Mouse (Mus musculus): ENCODE measurements around the gene Prickle4. TPM values are rescaled to one million over a fixed set of nuclear protein-coding genes. Genes with fewer than 3 reads are reported as not detected.

The Prickle4 gene
- total RNA-seq, 2 experiments from 2014 or later: 1.8 to 2.2 TPM

DNA sequence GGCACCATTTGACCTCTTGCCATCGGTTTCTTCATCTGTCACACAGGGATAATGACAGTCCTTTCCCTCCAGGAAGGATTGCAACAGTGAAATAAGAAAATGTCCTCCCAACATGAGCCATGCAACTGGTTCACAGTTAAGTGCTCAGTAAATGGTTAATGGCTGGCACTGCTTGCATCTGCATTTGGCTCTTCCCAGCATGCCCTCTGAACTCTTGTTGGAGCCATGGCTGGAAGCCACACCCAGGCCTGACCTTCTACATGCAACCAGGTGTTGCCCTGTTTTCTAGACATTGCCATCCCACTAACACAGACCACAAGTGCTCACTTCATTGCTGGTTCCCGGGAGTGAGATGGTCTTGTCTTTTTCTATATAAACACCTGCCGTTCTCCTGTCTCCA is 13.4 kb upstream of the Prickle4 start:
- no peak for DNase-seq
- intact Hi-C loops (cut with DNase I): no loop called here

DNA sequence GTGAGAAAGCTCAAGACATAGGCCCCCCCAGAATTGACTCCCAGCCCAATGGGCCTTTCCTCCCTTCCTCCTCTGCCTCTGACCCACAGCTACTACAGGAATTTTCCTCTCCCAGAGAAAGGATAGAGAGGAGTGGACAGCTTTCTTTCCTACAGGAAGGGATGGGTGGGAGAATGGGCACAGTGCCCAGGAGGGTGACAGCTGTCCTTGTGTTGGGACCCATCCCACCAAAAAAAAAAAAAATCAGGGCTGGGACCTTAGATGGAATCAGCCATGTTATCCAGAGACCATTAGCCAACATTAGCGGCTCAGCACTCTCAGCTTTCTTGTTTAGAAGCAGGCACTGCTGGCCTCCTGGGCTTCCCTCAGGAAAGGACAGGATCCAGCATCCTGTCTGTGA is 11.7 kb upstream of the Prickle4 start:
- intact Hi-C loops (cut with DNase I): no loop called here

DNA sequence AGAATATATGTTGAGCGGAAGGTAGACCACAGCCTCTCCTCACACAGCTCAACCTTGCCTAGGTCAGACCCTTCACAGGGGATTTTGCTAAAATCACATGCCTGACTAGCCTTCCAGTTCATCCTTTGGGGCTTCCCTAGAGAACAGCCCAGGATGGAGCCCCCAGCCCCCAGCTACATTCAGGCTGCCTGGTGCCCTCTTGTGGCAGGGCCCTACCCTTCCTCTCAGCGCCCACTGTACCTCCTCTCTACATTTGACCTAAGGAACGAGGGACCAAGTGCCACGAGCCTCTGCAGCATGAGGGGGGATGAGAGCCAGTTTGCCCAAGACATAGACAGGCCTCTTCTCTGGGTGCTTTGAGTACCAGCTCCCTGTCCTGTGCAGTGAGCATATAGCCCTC is 10.2 kb upstream of the Prickle4 start:
- intact Hi-C loops (cut with DNase I): no loop called here
- DNase-seq: no peak

More for the DNA sequence above, 11.7 kb upstream of the Prickle4 start:
- DNase-seq: no peak

DNA sequence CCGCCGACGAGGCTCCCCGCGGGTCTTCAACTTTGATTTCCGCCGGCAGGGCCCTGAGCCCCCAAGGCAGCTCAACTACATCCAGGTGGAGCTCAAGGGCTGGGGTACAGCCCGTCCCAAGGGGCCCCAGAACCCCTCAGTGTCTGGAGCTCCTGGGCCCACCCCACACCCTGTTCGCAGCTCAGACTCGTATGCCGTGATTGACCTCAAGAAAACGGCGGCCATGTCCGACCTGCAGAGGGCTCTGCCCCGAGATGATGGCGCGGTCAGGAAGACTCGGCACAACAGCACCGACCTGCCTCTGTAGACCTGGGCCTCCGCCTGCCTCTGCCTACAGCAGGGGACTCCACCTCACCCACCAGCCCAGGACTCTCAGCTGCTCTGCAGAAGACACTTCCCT is 9.0 kb upstream of the Prickle4 start:
- no peak for DNase-seq
- intact Hi-C loops (cut with DNase I): no loop called here

DNA sequence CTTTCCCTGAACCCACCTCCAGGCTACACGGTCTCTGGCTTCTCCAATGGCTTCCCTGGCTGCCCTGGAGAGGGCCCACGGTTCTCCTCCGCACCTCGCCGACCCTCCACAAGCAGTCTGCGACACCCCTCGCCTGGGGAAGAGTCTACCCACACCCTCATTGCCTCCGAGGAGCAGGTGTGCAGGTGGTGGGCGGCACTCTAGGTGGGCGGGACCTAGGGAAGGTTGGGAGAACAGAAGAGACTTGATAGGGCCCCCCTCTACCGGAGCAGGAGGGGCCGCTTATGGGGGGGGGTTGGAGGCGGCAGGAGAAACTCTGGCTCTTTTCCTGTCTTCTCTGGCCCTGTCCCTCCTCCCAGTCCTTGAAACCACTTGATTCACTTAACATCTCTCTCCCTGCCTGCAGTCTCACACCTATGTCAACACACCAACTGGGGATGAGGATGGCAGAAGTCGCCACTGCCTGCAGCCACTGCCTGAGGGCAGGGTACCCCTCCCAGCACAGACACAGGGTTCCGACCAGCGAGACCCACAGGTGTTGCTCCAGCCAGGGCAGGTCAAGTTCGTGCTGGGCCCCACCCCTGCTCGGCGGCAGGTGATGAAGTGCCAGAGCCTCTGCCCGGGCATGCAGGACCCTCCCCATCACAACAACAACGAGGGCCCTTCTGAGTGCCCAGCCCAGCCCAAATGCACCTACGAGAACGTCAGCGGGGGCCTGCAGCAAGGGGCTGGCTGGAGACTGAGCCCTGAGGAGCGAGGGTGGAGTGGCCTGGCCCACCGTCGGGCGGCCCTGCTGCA is 8.2 kb upstream of the Prickle4 start:
- intact Hi-C loops (cut with DNase I): no loop called here

DNA sequence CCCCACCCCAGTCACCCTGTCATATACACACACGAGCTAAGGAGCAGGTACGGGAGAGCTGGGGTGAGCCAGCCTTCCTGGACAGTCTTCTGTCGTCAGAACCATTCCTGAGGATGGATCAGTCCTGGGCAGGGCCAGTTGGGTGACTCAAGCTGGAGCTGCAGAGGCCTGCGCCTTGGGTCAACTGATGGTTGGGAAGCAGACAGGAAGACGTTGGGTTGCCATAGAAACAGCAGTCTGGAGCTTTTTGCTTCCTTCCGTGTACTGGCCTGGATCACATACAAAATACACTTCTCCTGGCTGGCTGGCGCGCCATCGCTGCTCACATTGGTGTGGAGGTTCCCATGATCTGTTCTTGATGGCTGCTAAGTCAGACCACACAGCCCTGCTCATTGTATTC is 7.3 kb upstream of the Prickle4 start:
- DNase-seq: no peak
- intact Hi-C loops (cut with DNase I): no loop called here

More for the DNA sequence above, 8.2 kb upstream of the Prickle4 start:
- DNase-seq: no peak

DNA sequence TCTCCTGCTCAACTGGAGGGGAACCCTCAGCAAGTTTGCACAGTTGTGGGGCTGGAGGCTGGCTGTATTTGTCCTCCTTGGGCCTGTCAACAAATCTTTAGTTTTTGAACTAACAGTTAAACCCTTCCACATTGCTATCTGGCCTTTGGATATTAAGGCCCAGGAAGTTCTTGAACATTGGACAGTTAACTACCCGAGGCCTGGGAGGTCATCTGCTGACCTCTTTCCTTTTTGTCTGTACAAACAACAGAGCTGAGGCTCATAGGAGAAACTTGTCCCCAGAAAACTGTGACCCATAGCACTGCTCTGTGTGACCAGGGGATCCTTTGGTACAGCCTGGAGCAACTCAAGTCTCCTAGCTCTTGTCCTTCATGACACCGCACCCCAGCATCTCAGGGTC is 4.5 kb upstream of the Prickle4 start:
- intact Hi-C loops (cut with DNase I): no loop called here
- DNase-seq: no peak

DNA sequence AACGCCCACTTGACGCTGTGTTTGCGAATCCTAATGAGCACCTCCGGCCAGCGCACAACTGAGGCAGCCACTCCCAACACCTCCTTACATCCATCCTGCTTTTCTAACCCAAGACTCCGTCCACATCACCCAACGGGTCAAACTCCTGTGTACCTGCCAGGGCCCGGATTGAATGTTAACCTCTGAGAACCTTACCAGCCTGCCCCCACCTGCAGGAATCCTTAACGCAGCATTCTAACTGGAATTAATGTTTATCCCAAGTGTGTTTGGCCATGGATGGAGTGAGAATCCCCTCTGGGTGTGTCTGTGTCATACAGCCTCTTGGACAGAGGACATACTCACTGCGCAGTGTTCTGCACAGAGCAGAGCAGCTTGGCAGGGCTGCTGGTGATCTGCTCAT is 3.6 kb upstream of the Prickle4 start:
- no peak for DNase-seq
- intact Hi-C loops (cut with DNase I): no loop called here

DNA sequence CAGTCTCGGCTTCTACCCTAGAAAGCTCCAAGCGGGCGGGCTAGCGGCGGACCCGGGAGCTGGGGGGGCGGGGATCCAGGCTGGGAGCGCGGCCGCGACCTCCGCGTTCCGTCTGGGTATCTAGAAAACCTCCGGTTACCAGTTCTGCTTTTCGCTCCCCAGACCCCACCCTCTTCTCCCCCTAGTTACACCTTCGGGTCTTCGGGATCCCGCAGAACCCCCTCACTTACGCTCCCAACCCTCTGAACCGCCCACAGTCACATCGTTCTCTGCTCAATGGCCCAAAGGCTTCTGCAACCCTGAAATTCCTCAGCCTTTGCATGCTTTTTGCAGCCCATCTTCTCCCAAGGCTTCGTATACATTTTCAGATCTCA is 788 bp upstream of the Prickle4 start:
- intact Hi-C loops (cut with DNase I): no loop called here
- no peak for DNase-seq

DNA sequence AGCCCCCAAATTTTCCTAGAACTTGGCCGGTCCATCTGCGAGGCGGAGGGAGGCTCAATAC is 264 bp downstream of the Prickle4 start, which contains the start of gene Gm21981:
Gene Gm21981, minus strand, starts transcription at position 14 of the 61 bp plus-strand sequence.
- intact Hi-C loops (cut with DNase I): no loop called here
- DNase-seq: no peak

DNA sequence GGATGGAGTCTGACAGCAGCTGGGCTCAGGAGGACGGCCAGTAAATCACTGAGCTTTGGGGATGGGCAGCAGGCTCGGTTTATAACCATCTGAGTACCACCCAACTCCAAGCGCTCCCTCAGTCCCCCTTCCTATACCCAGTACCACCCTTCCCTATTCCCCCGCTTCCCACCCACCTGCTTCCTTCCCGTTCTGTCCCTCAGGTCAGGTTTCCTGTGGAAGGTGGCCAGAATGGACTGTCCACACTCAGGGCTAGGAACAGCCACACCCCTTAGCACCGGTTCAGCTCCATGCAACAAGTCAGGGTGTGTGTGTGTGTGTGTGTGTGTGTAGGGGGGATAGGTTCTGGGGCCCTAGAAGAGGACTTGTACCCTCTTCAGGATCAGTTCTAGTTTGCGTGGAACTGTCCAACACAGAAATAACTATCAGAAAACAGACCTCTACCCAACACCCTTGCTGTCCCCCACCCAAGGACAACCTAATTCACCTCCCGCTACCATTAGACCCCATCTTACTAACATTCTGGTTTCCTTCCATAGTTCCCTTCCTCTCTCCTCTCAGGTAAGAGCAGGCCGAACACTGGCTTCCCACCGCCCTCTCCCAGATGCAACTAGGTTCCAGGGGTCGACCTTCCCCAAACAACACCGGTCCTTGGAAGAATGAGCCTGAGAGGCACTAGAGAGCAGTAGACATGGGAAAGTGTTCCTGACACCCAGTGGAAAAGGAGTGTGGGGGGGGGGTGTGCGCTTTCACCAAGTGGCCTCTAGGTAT is 680 bp downstream of the Prickle4 start:
- intact Hi-C loops (cut with DNase I): no loop called here
- DNase-seq: no peak

DNA sequence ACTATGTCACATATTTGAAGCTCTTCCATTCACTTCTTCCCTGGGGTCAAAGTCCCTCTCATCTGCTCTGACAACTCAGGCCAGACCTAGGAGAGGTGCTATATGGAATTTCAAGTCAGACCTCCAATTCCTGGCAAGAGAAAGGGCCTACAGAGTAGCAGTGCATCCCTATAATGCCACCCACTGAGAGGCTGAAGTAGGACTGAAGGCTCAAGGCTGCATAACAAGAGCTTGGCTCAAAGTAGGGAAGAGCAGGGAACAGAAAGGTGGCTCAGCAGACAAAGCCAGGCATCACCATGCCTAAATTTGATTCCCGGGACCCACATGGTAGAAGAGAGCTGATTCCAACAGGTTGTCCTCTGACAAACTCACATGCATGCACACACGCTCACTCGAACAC is 2.9 kb downstream of the Prickle4 start:
- intact Hi-C loops (cut with DNase I): no loop called here
- no peak for DNase-seq

DNA sequence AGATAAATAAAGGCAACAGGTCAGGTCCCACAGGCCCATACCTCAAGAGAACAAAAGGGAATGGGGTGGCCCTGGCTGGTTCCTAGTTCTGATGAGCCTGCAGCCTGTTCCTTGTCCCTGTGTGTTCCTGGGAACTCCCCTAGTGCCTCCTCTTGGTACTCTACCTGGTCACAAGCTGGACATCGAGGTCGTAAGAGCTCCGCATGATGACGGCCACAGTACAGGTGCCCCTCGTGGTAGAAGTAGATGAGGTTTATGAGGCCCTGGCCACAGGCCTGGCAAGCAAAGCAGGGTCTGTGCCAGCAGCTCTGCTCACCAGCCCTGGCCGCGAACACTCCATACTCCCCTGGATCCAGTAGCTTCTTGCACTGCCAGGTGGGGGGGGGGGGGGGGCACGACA is 4.6 kb downstream of the Prickle4 start:
- DNase-seq: no peak

DNA sequence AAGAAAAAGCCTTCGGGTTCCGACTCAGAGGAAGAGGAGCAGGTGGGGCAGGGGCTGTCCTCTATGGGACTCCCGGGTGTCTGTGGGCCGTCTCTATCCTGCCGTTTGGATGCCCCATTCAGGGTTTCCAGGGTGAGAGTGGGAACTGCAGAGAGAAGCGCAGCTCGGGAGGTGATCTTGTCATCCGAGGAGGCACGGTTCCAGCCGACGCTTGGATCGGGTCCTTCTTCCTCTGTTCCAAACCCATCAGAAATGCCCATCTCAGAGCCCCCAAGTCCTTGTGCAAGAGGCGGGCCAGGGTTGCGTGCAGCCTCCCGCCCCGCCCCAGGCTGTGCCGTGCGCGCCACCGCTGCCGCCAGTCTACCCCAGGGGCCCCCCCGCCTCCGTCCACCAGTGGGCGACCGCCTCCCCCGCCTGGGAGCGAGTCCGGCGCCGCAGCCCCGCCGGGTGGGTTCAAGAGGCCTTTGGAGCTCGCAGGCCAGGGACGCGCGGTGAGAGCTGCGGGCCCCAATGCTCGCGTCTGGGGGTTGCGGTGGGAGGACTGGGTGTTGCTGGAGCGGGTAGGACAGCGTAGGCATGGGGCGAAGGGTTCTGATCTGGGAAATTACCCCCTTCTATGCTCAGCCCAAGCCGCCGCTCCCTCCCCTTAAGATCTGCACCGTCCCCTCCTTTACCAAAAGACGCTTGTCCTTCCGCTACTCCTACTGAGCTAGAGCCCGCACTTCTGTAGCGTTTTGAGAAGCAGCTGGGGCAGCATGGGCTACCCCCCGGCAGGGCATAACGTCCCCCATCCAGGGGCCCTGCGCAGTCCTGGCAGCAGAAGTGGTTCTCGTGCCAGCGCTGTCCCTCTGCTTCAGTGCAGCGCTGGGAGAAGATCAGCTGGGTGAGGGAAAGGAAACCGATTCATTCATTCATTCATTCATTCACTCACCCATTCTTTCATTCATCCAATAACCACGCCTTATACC is 5.6 kb downstream of the Prickle4 start, which contains the start of gene Frs3:
Gene Frs3, plus strand, starts transcription at position 423 of the 968 bp plus-strand sequence.
- peak; percentile 40 to 45 for DNase-seq
- intact Hi-C loops (cut with DNase I): loop anchor here (5.0 kb wide), 1 partner anchor 187 kb away; the partner anchor contains the start of gene Taf8

More for the DNA sequence above, 4.6 kb downstream of the Prickle4 start:
- intact Hi-C loops (cut with DNase I): loop anchor here (5.0 kb wide), 1 partner anchor 188 kb away; the partner anchor contains the start of gene Taf8

DNA sequence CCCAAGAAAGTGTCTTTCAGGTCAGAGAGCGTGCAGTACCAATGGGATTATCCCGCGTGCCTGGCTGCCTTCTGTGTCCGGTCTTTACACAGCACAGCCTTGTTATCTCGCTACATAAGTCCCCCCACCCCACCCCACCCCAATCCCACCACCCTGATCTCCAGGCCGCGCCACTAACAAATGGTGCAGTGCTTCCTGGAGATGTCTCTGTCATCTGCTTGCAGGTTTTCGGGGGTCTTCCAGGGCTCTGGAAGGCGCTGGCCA is 6.3 kb downstream of the Prickle4 start, which contains the start of gene Tomm6:
Gene Tomm6, minus strand, starts transcription at position 43 of the 264 bp plus-strand sequence.
- intact Hi-C loops (cut with DNase I): loop anchor here (5.0 kb wide), 1 partner anchor 186 kb away; the partner anchor contains the start of gene Taf8

DNA sequence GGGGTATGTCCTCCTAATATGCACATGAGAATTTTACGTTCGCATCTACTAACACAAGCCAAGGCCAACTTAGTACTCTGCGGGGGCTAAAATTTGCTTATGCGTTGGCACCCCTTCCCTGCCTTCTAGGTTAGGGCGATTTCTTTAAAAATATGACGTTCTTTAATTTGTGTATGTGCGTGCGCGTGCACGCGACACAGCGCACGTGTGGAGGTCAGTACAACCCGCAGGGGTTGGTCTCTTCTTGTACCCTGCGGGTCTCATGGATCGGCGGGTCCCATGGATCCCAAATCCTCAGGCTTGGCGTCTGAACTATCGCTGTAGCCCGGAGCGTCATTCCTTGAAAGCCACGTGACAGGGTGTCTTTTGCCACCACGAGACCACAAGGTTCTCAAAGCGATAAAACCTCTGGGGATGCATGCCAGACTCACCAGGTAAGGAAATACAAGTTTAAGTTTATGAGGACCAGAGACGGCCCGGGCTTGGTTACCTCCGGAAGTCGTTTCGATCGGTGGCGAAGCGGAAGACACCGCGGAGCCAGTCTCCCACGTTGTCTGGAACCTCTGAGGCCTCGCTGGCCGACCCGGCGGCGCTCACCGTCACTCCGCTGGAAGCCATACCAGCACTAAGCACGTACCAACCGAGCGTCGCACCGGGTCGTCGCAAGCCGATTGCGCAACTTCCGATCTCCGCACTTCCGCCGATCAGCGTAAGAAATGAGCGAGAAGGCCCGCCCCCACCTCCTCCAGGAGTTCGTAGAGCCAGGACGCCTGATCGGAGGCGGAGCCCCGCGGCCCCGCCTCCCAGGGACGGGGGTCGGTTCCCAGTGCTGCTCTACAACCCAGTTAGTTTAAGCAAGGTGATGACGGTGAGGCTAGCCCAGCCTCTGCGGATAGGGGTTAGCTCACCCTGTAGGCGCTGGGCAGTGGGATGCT is 6.9 kb downstream of the Prickle4 start:
- intact Hi-C loops (cut with DNase I): loop anchor here (5.0 kb wide), 1 partner anchor 185 kb away; the partner anchor contains the start of gene Taf8
- peak; percentile 88 to 91 for DNase-seq

More for the DNA sequence above, 6.3 kb downstream of the Prickle4 start, which contains the start of gene Tomm6:
- DNase-seq: no peak

DNA sequence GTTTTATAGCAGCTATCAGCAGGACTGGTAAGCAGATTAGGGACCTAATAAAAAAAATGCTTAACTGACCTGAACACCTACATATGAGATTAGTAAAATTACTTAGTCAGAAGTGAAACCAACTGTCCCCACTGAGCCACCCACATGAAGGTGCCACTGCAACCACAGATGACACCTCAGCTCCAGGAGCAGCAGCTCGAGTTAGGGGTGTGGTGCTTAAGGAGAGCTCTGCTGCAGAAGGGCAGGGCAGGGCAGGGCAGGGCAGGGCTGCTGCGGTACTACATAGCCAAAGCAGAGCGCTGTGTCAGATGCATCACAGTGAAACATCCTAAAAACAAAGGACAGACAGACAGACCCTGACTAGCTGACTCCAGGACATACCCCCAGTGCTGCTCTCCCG is 11.7 kb downstream of the Prickle4 start:
- DNase-seq: no peak
- intact Hi-C loops (cut with DNase I): no loop called here

DNA sequence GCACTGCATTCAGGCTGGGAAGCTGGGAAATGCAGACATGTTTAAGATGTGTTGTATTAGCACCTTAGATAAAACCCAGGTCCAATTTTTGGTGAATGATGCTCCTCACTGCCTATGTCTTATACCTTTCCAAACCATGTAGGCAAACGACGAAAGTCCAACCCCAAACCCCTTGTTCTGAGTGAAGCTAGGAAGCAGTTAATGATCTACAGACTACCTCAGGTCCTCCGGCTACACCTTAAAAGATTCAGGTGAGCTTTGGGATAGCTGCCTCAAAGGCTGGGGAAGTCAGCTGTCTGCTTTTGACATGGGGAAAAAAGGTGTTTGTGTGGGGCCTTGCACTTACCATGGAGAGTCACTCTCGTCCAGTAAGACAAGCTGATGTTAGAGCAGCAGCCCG is 15.8 kb downstream of the Prickle4 start:
- intact Hi-C loops (cut with DNase I): loop anchor here (5.0 kb wide), 2 partner anchors 66 to 171 kb away; partner anchors contain the start of genes Bysl, Ccnd3, Gm20517 and Med20
- no peak for DNase-seq

DNA sequence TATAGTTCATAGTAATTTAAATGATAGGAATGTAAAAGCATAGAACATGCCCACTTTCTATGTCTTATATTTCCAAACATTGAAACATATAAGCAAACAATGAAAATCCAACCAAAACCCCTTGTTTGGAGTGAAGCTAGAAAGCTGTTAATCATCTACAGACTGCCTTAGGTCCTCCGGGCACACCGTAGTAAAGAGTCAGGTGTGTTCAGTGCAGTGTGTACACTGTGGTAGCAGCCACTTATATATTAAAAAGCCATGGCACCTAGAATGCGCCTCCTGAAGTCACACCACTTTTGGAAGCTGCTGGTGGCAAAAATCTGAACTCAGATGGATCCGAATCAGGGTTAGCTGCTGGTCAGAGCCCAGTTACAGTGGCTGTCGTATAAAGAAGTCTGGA is 16.3 kb downstream of the Prickle4 start:
- DNase-seq: no peak
- intact Hi-C loops (cut with DNase I): loop anchor here (5.0 kb wide), 2 partner anchors 66 to 171 kb away; partner anchors contain the start of genes Bysl, Ccnd3, Gm20517 and Med20

DNA sequence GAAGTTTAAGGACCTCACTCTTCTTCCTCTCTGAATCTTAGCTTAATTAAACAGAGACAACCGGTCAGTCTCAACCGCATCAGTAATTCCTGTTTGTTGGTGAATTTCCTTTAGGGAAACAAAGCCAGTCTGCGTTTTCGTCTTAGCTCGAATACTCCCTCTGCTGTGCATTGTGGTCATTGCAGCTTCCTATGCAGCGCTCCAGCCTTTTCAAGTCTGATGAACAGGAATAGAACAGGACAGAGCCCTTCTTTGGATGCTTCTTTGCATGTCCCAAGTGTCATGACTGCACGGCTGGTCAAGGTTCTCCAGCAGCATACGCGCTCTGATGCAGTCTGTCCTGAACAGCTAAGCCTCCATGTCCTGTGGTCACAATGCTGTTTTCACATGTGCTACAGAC is 18.0 kb downstream of the Prickle4 start:
- intact Hi-C loops (cut with DNase I): loop anchor here (5.0 kb wide), 2 partner anchors 64 to 169 kb away; partner anchors contain the start of genes Bysl, Ccnd3, Gm20517 and Med20
- peak; percentile 47 to 56 for DNase-seq
